Mouse (Mus musculus): Measurements from ENCODE around the gene Klf1.
"Not testable (repeated sequence)": the region's sequence is repeated elsewhere in the genome, so short reads cannot be mapped to it uniquely, and the experiment has no call there.

- TF ChIP-seq CTCF (IDR thresholded peaks at IDR 0.05; ENCODE audit: borderline replicate concordance, insufficient read depth, low read depth, low read length); POLR2A (IDR thresholded peaks at IDR 0.05; ENCODE audit: borderline replicate concordance, insufficient read depth, low read length): not testable (repeated sequence)
Observed at GRCm38 (mm10) chr8:84907979-84908378, 6.3 kb downstream of the Klf1 start.

All from cerebellum, adult 2 months (tissue).